Mouse (Mus musculus): Measurements from ENCODE around the gene Whrn.

DNA sequence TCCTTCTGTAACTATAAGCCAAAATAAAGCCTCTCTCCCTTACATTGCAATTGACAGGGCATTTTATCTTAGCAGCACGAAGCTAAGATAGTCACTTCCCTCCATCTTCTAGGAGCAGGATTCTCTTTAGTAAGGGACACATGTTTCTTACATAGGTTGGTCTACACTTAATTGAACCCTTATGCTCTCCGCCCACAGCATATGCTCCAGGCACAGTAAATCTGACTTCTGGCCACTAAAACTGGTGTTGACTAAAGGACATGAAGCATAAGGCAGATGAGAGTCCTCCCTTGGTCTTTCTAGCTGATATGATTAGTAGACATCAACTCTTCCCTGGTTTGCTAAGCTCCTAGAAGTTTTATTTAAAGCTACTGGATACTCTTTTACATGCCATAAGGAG is 17.1 kb upstream of the Whrn start:
- no peak for TF ChIP-seq CTCF (IDR thresholded peaks at IDR 0.05; ENCODE audit: low read depth)
- TF ChIP-seq EP300 (IDR thresholded peaks at IDR 0.05; ENCODE audit: low read depth), result no peak
